Mouse (Mus musculus) macrophage (primary cell): ENCODE results near the gene Olfr281. TPM values are rescaled to one million over a fixed set of nuclear protein-coding genes. Genes with fewer than 3 reads are reported as not detected.

Experiments
- H3K27ac ChIP-seq: fragments of 350-480 bp; formaldehyde crosslinking; 2 replicates; pipeline ENCODE4 v1.9.0; 2021
- H3K36me3 ChIP-seq: fragments of 350-480 bp; formaldehyde crosslinking; 2 replicates; pipeline ENCODE4 v1.9.0; 2021; ENCODE audit errors: inconsistent target
- H3K4me3 ChIP-seq: fragments of 350-480 bp; formaldehyde crosslinking; 2 replicates; pipeline ENCODE4 v1.9.0; 2021; ENCODE audit errors: inconsistent target
- H3K79me2 ChIP-seq: fragments of 350-480 bp; formaldehyde crosslinking; 2 replicates; pipeline ENCODE4 v1.9.0; 2021; ENCODE audit errors: inconsistent target
- WGBS: methylation state at CpG from one replicate; pipeline ENCODE4 v1.1.7; 2026; ENCODE audit warnings: inconsistent platforms; ENCODE audit not compliant: missing documents; 5-methylcytosine and 5-hydroxymethylcytosine counted together
- polyA plus RNA-seq: library from polyadenylated mRNA; stranded (reverse); fragments of 250-400 nt; gene quantifications from 3 replicates; pipeline ENCODE4 v1.2.4, GENCODE M21; 2018; ENCODE audit warnings: inconsistent platforms

Gene Olfr281
- polyA plus RNA-seq, 1 experiment from 2014 or later: not detected

GRCm38 (mm10) chr15:98506253-98506957, 54.0 kb downstream of the Olfr281 start:
- WGBS: 37% methylated on average over 9 of the region's 9 CpGs
- Histone ChIP-seq H3K27ac (peak overlapping the region; percentile 35), H3K4me3 (no peak overlapping the region), H3K36me3 (no peaks in the 10 kb centered on the region), H3K79me2 (no peaks in the 10 kb centered on the region)

- 92% methylated on average over 4 of the region's 6 CpGs for WGBS
- H3K79me2 ChIP-seq: no peaks in the 10 kb centered on the region
- no peaks in the 10 kb centered on the region for H3K36me3 ChIP-seq
- no peak overlapping the region for H3K27ac ChIP-seq
- H3K4me3 ChIP-seq: no peak overlapping the region
Measured at GRCm38 (mm10) chr15:98507321-98507720, 54.9 kb downstream of the Olfr281 start.

- H3K4me3 ChIP-seq: no peak overlapping the region
- H3K36me3 ChIP-seq: no peaks in the 10 kb centered on the region
- 48% methylated on average over 2 of the region's 2 CpGs for WGBS
- H3K79me2 ChIP-seq: no peaks in the 10 kb centered on the region
- H3K27ac ChIP-seq: no peak overlapping the region
Measured at GRCm38 (mm10) chr15:98509387-98509786, 57.0 kb downstream of the Olfr281 start.

Other genes with a start within 250 kb of the Olfr281 start
- gene Gm44579, start 231.6 kb upstream of the Olfr281 start, polyA plus RNA-seq: not detected in 3 replicates
- not detected in 3 replicates for gene Olfr287, start 231.5 kb upstream of the Olfr281 start, polyA plus RNA-seq
- not detected in 3 replicates for gene Olfr286, start 218.1 kb upstream of the Olfr281 start, polyA plus RNA-seq
- gene H1fnt, start 195.3 kb upstream of the Olfr281 start, polyA plus RNA-seq: not detected in 3 replicates
- not detected in 3 replicates for gene Zfp641, start 156.4 kb upstream of the Olfr281 start, polyA plus RNA-seq
- gene Olfr285, start 135.2 kb upstream of the Olfr281 start, polyA plus RNA-seq: not detected in 3 replicates
- not detected in 3 replicates for gene Olfr284, start 111.6 kb upstream of the Olfr281 start, polyA plus RNA-seq
- gene Olfr283, start 71.6 kb upstream of the Olfr281 start, polyA plus RNA-seq: not detected in 3 replicates
- gene Olfr282, start 21.4 kb upstream of the Olfr281 start, polyA plus RNA-seq: not detected in 3 replicates
- gene OR5BS1P, start 17.3 kb downstream of the Olfr281 start, polyA plus RNA-seq: not detected in 3 replicates
- not detected in 3 replicates for gene Lalba, start 30.1 kb downstream of the Olfr281 start, polyA plus RNA-seq
- gene Olfr279, start 39.8 kb downstream of the Olfr281 start, polyA plus RNA-seq: not detected in 3 replicates
- 17.8 to 41.1 TPM (median 31.9 TPM) in 3 replicates for gene Kansl2, start 81.7 kb downstream of the Olfr281 start, polyA plus RNA-seq
- gene Ccnt1, start 118.3 kb downstream of the Olfr281 start, polyA plus RNA-seq: 15.6 to 24.0 TPM (median 18.9 TPM) in 3 replicates
- gene 4930415O20Rik, start 118.4 kb downstream of the Olfr281 start, polyA plus RNA-seq: not detected in 3 replicates
- 0.09 to 0.34 TPM (median 0.25 TPM) in 3 replicates for gene Adcy6, start 157.5 kb downstream of the Olfr281 start, polyA plus RNA-seq
- gene Cacnb3, start 178.3 kb downstream of the Olfr281 start, polyA plus RNA-seq: 0.46 to 1.0 TPM (median 0.79 TPM) in 3 replicates
- gene Ddx23, start 210.3 kb downstream of the Olfr281 start, polyA plus RNA-seq: 53.5 to 111 TPM (median 57.4 TPM) in 3 replicates
- 0.27 to 0.47 TPM (median 0.40 TPM) in 3 replicates for gene Rnd1, start 224.9 kb downstream of the Olfr281 start, polyA plus RNA-seq